Mouse (Mus musculus): ENCODE measurements around the gene Abcf2. TPM values are rescaled to one million over a fixed set of nuclear protein-coding genes. Genes with fewer than 3 reads are reported as not detected.
A peak's percentile ranks its signal among the peaks of the same experiment; 100 is the strongest.

The Abcf2 gene
- total and polyA plus RNA-seq, 2 experiments = 25.9 to 31.9 TPM

- H3K27ac ChIP-seq (replicated peaks; ENCODE audit: insufficient read depth, low read depth, low read length) = no peak overlapping the region
- H3K4me1 ChIP-seq (ENCODE audit: control insufficient read depth, insufficient read depth, low read length) = peaks cover 3% of the 10 kb centered on the region; the same call in 1 of the 2 replicates
- no peaks in the 10 kb centered on the region for H3K36me3 ChIP-seq (ENCODE audit: control insufficient read depth, insufficient read depth, low read length)
- H3K79me2 ChIP-seq (ENCODE audit: control insufficient read depth, insufficient read depth, low read length) = no peaks in the 10 kb centered on the region
- H3K4me3 ChIP-seq (ENCODE audit: insufficient read depth, low read depth, low read length) = no peak overlapping the region
- no peak overlapping the region for H3K9ac ChIP-seq (ENCODE audit: low read depth, low read length)
- no peak for TF ChIP-seq CTCF (IDR thresholded peaks at IDR 0.05; ENCODE audit: low read depth, low read length)
- TF ChIP-seq POLR2A (IDR thresholded peaks at IDR 0.05; ENCODE audit: extremely low read depth, insufficient read depth, low read length) = no peak
- no peaks in the 10 kb centered on the region for H3K27me3 ChIP-seq (ENCODE audit: control insufficient read depth, insufficient read depth, low read length)
- 24% methylated on average over 5 of the region's 5 CpGs for WGBS
- no peak for DNase-seq (ENCODE audit: extremely low read depth, low read depth, low spot score)
These were observed 32.1 kb upstream of the Abcf2 start for GRCm38 (mm10) chr5:24609388-24609787.

- H3K4me1 ChIP-seq (ENCODE audit: control insufficient read depth, insufficient read depth, low read length) = peaks cover 13% of the 10 kb centered on the region
- H3K27ac ChIP-seq (replicated peaks; ENCODE audit: insufficient read depth, low read depth, low read length) = no peak overlapping the region
- no peaks in the 10 kb centered on the region for H3K27me3 ChIP-seq (ENCODE audit: control insufficient read depth, insufficient read depth, low read length)
- WGBS = 66% methylated on average over 14 of the region's 14 CpGs
- no peak for DNase-seq (ENCODE audit: extremely low read depth, low read depth, low spot score)
- no peaks in the 10 kb centered on the region for H3K79me2 ChIP-seq (ENCODE audit: control insufficient read depth, insufficient read depth, low read length)
- TF ChIP-seq POLR2A (IDR thresholded peaks at IDR 0.05; ENCODE audit: extremely low read depth, insufficient read depth, low read length) (no peak), CTCF (IDR thresholded peaks at IDR 0.05; ENCODE audit: low read depth, low read length) (no peak)
- no peaks in the 10 kb centered on the region for H3K36me3 ChIP-seq (ENCODE audit: control insufficient read depth, insufficient read depth, low read length)
- H3K9ac ChIP-seq (ENCODE audit: low read depth, low read length) = no peak overlapping the region
- no peak overlapping the region for H3K4me3 ChIP-seq (ENCODE audit: insufficient read depth, low read depth, low read length)
These were observed 28.9 kb upstream of the Abcf2 start for GRCm38 (mm10) chr5:24605980-24606665.

- Histone ChIP-seq H3K4me1 (ENCODE audit: control insufficient read depth, insufficient read depth, low read length) (peaks cover 15% of the 10 kb centered on the region), H3K36me3 (ENCODE audit: control insufficient read depth, insufficient read depth, low read length) (no peaks in the 10 kb centered on the region), H3K27ac (replicated peaks; ENCODE audit: insufficient read depth, low read depth, low read length) (no peak overlapping the region), H3K27me3 (ENCODE audit: control insufficient read depth, insufficient read depth, low read length) (no peaks in the 10 kb centered on the region), H3K79me2 (ENCODE audit: control insufficient read depth, insufficient read depth, low read length) (no peaks in the 10 kb centered on the region), H3K9ac (ENCODE audit: low read depth, low read length) (no peak overlapping the region), H3K4me3 (ENCODE audit: insufficient read depth, low read depth, low read length) (peak overlapping the region; percentile 74; the same call in 1 of the 2 replicates)
- 38% methylated on average over 6 of the region's 6 CpGs for WGBS
- DNase-seq (ENCODE audit: extremely low read depth, low read depth, low spot score) = no peak
- no peak for TF ChIP-seq POLR2A (IDR thresholded peaks at IDR 0.05; ENCODE audit: extremely low read depth, insufficient read depth, low read length)
- no peak for TF ChIP-seq CTCF (IDR thresholded peaks at IDR 0.05; ENCODE audit: low read depth, low read length)
These were observed 28.2 kb upstream of the Abcf2 start for GRCm38 (mm10) chr5:24605321-24605979.

GRCm38 (mm10) chr5:24604656-24605100 lies 27.4 kb upstream of the Abcf2 start:
- H3K4me1 ChIP-seq (ENCODE audit: control insufficient read depth, insufficient read depth, low read length) = peaks cover 15% of the 10 kb centered on the region
- WGBS = under 1% methylated on average over 46 of the region's 46 CpGs
- TF ChIP-seq CTCF (IDR thresholded peaks at IDR 0.05; ENCODE audit: low read depth, low read length) (peak; percentile 39), POLR2A (IDR thresholded peaks at IDR 0.05; ENCODE audit: extremely low read depth, insufficient read depth, low read length) (peak; percentile 56; the same call in 1 of the 2 replicates)
- H3K4me3 ChIP-seq (ENCODE audit: insufficient read depth, low read depth, low read length) = peak overlapping the region; percentile 74
- H3K9ac ChIP-seq (ENCODE audit: low read depth, low read length) = peak overlapping the region; percentile 92
- no peaks in the 10 kb centered on the region for H3K36me3 ChIP-seq (ENCODE audit: control insufficient read depth, insufficient read depth, low read length)
- no peaks in the 10 kb centered on the region for H3K27me3 ChIP-seq (ENCODE audit: control insufficient read depth, insufficient read depth, low read length)
- no peaks in the 10 kb centered on the region for H3K79me2 ChIP-seq (ENCODE audit: control insufficient read depth, insufficient read depth, low read length)
- H3K27ac ChIP-seq (replicated peaks; ENCODE audit: insufficient read depth, low read depth, low read length) = peak overlapping the region; percentile 75
- DNase-seq (ENCODE audit: extremely low read depth, low read depth, low spot score) = peak; percentile 72

GRCm38 (mm10) chr5:24604080-24604655 lies 26.9 kb upstream of the Abcf2 start:
- Histone ChIP-seq H3K36me3 (ENCODE audit: control insufficient read depth, insufficient read depth, low read length) (no peaks in the 10 kb centered on the region), H3K27ac (replicated peaks; ENCODE audit: insufficient read depth, low read depth, low read length) (peak overlapping the region; percentile 75), H3K79me2 (ENCODE audit: control insufficient read depth, insufficient read depth, low read length) (no peaks in the 10 kb centered on the region), H3K9ac (ENCODE audit: low read depth, low read length) (peak overlapping the region; percentile 92), H3K27me3 (ENCODE audit: control insufficient read depth, insufficient read depth, low read length) (no peaks in the 10 kb centered on the region), H3K4me3 (ENCODE audit: insufficient read depth, low read depth, low read length) (peak overlapping the region; percentile 74), H3K4me1 (ENCODE audit: control insufficient read depth, insufficient read depth, low read length) (peaks cover 15% of the 10 kb centered on the region)
- no peak for TF ChIP-seq POLR2A (IDR thresholded peaks at IDR 0.05; ENCODE audit: extremely low read depth, insufficient read depth, low read length)
- no peak for TF ChIP-seq CTCF (IDR thresholded peaks at IDR 0.05; ENCODE audit: low read depth, low read length)
- WGBS = 31% methylated on average over 12 of the region's 12 CpGs
- peak; percentile 50 for DNase-seq (ENCODE audit: extremely low read depth, low read depth, low spot score)
